In genomic region chr12:74474741-74475140, GRCm38 (mm10) we compare ENCODE assay signal across 17 mouse cellular contexts.
DNase-seq lines count a peak whose midpoint lies in the region; TF ChIP-seq lines count a peak whose summit lies in the region.
"Had no signal": no experiment of that assay in that cellular context is flagged by ENCODE, and none has a peak within 500 bp of the region (broad histone marks: within the 10 kb centered on the region; RNA-seq: fewer than 3 reads in every experiment).

No protein-coding gene starts in this region.

- DNase-seq in fat pad, adult 2 months (ENCODE audit: extremely low read depth, low read depth, low spot score) = peak; percentile 61
- DNase-seq in gonadal fat pad, adult 2 months (ENCODE audit: low read depth) = peak; percentile 56
- no peak for DNase-seq in heart, adult 2 months
- DNase-seq in left cerebral cortex, adult 9 months (ENCODE audit: low spot score in 2 of 2) = no peak
- DNase-seq: adrenal gland, adult 2 months; adrenal gland, adult 8-10 months; adrenal gland, postnatal 10 days; adrenal gland, postnatal 14 days; adrenal gland, postnatal 25 days; adrenal gland, postnatal 36 days; B cell, adult 2 months; cerebellum, adult 11 months; cerebellum, adult 11-12 months; cerebellum, adult 18-20 months had no signal

- TF ChIP-seq CTCF in heart, adult 2 months (IDR thresholded peaks at IDR 0.05) = no peak

- no peak overlapping the region for H3K27ac ChIP-seq in heart, adult 2 months

- intact Hi-C loops in heart, adult 2 months (cut with DNase I) = no loop called here

- no peaks in the 10 kb centered on the region for H3K4me1 ChIP-seq in heart, adult 2 months (ENCODE audit: control insufficient read depth, insufficient read depth, low read length)

- no peak overlapping the region for H3K4me3 ChIP-seq in heart, adult 2 months

- H3K27me3 ChIP-seq in heart, adult 2 months (ENCODE audit: control insufficient read depth, insufficient read depth, low read length) = no peaks in the 10 kb centered on the region
- H3K27me3 ChIP-seq: CH12.LX, Patski had no signal

- H3K9ac ChIP-seq in heart, adult 2 months (ENCODE audit: low read depth, low read length) = no peak overlapping the region

- 77% methylated on average over 1 of the region's 1 CpGs for WGBS in heart, adult 2 months

- no peak for TF ChIP-seq POLR2A in heart, adult 2 months (IDR thresholded peaks at IDR 0.05; ENCODE audit: insufficient read depth, low read depth, low read length)

- no peak for TF ChIP-seq EP300 in heart, adult 2 months (IDR thresholded peaks at IDR 0.05; ENCODE audit: insufficient read depth, low read depth, low read length)

- no peaks in the 10 kb centered on the region for H3K36me3 ChIP-seq in heart, adult 2 months (ENCODE audit: control insufficient read depth, insufficient read depth, low read length)
- H3K36me3 ChIP-seq: G1E had no signal

- H3K79me2 ChIP-seq in heart, adult 2 months (replicated peaks; ENCODE audit: control insufficient read depth, insufficient read depth, low read length) = no peaks in the 10 kb centered on the region

Comparison
In these comparisons a context has a peak if more than half of its experiments do, and no peak if none do; other contexts are left out.
1. DNase-seq: peak in fat pad, adult 2 months (single experiment) and gonadal fat pad, adult 2 months (single experiment); none in heart, adult 2 months (0 of 2) and left cerebral cortex, adult 9 months (0 of 2).